Mouse (Mus musculus) lung, postnatal 0 days (tissue): Measurements from ENCODE around the gene Ntn5.

Experiments used
- CTCF ChIP-seq: IDR thresholded peaks from 2 replicates; pipeline ENCODE4 v1.5.1; 2016; ENCODE audit warnings: antibody characterized with exemption, mild to moderate bottlenecking
- EP300 ChIP-seq: IDR thresholded peaks from 2 replicates; pipeline ENCODE4 v1.6.1; 2016; ENCODE audit warnings: antibody characterized with exemption, mild to moderate bottlenecking, control low read depth

DNA sequence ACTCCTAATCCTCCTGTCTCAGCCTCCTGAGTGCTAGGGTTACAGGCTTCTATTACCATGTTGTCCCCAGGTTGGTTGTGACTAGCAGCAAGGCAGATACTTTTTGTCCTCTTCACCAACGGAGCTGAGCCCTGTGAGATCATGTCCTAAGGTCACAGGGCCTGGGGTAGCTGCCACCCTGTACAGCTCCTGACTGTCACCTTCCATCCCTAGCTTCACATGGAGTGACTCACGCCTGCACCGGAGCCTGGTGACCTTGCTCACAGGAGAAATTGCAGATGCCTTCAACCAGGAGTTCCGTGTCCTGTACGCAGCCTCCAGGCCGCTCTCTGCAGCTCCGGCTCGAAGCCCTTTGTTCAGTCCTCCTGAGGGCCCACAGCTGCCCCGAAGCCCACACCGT, 42.6 kb downstream of the Ntn5 start:
- no peak for TF ChIP-seq CTCF
- no peak for TF ChIP-seq EP300
